Mouse (Mus musculus): ENCODE measurements around the gene Mbnl2.

Mbnl2 gene

GRCm38 (mm10) chr14:120330454-120330853 lies 55.0 kb downstream of the Mbnl2 start:
- DNase-seq (ENCODE audit: low spot score in 2 of 2): no peak

GRCm38 (mm10) chr14:120330881-120331514 lies 55.5 kb downstream of the Mbnl2 start:
- DNase-seq (ENCODE audit: low spot score in 2 of 2): no peak

DNA sequence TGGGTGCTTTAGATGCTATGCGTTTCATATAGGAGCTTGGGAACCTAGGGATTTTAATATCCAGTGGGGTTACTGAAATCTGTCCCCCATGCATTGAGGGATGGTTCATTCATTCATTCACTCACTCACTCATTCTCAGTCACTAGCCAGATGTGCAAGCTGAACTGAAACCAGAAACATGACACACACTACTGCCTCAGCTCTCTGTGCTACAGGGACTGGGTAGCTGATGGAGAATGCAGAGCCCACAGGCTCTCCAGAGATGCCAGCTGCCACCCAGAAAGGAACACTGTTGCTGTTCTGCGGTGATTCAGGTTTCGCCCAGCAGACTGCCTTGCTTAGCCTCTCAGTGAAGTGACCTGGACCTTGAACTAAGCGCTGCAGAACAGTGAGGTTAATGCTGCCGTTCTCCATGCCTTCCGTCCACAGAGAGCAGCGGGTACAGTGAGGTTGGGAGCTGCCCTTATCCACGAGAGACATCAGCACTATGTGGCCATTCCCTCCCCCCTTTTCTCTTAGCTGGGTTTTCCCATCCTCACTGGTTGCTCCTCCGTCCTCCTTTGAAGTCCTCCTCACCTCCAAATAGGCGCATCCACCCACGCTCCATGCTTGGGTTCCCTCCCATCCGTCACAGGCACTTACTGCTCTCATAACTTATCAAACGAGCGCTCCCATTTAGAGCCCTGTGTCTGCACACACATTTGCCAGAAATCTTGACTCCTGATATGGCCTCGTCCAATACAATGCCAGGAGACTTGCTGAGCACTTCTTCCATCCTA lies 58.2 kb downstream of the Mbnl2 start:
- DNase-seq (ENCODE audit: low spot score in 2 of 2): no peak

DNA sequence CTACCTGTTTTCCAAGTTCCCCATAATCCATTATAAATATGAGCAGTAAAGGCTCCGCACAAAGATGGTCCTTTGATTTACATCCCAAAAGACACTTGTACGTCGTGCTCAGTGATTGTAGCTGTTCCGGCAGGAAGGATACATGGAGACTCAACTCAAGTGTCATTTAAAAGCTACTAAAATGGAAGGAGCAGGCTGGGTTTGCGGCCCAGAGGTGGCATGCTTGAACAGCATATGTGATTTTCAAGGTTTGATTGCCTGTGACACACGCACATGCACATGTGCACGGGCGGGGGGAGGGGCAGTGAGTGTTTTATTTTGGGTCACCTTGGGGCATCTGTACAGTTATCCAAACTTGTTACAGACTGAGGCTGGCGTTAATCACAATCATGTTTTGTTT lies 59.9 kb downstream of the Mbnl2 start:
- DNase-seq (ENCODE audit: low spot score in 2 of 2): no peak

GRCm38 (mm10) chr14:120335871-120336270 lies 60.4 kb downstream of the Mbnl2 start:
- DNase-seq (ENCODE audit: low spot score in 2 of 2): no peak

- DNase-seq (ENCODE audit: low spot score in 2 of 2): no peak
Measured at GRCm38 (mm10) chr14:120336380-120336779, 60.9 kb downstream of the Mbnl2 start.

DNA sequence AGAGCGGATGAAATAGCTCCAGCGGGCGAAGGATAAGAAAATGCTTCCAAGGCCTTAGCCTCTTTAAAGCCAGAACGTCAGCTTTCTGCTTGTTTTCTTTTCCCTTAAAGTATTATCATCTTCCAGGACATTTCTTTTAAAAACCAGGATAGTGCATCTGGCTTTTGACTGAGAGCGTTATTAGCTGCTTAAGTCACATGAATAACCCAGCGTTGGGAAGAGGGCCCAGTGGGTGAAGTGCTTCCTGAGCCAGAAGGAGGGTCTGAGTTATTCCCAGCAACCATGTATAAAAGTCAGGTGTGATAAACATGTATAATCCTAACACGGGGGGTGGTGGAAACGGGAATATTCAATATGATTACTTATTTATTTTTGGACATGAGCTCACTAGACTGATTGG lies 61.4 kb downstream of the Mbnl2 start:
- no peak for DNase-seq (ENCODE audit: low spot score in 2 of 2)

GRCm38 (mm10) chr14:120337731-120338462 lies 62.4 kb downstream of the Mbnl2 start:
- DNase-seq (ENCODE audit: low spot score in 2 of 2): no peak

GRCm38 (mm10) chr14:120338706-120339105 lies 63.2 kb downstream of the Mbnl2 start:
- no peak for DNase-seq (ENCODE audit: low spot score in 2 of 2)

GRCm38 (mm10) chr14:120341912-120342311 lies 66.4 kb downstream of the Mbnl2 start:
- no peak for DNase-seq (ENCODE audit: low spot score in 2 of 2)

DNA sequence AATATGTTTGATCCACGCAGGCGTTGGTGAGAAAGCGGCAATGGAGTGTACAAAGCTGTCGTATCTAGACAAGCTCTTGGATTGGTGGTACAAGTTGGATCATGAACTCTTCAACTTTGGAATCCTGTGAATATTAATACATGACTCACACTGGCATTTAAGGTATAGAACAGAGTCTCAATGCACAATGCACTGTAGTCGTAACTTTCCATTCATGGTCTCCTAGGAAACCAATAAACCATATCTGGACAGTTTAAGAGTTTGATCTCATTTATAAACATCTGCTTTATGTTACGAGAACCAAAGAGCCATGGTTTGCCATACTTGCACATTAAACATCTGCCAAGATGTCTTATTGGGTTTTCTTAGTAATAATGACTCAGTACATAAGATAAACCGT lies 66.9 kb downstream of the Mbnl2 start:
- no peak for DNase-seq (ENCODE audit: low spot score in 2 of 2)

- DNase-seq (ENCODE audit: low spot score in 2 of 2): no peak
Measured at GRCm38 (mm10) chr14:120344641-120345040, 69.2 kb downstream of the Mbnl2 start.

GRCm38 (mm10) chr14:120347410-120348315 lies 72.2 kb downstream of the Mbnl2 start:
- peak in 1 of 2 experiments; percentile 9 for DNase-seq (ENCODE audit: low spot score in 2 of 2)

- no peak for DNase-seq (ENCODE audit: low spot score in 2 of 2)
Measured at GRCm38 (mm10) chr14:120349332-120349731, 73.9 kb downstream of the Mbnl2 start.

- DNase-seq (ENCODE audit: low spot score in 2 of 2): no peak
Measured at GRCm38 (mm10) chr14:120352136-120352843, 76.8 kb downstream of the Mbnl2 start.

DNA sequence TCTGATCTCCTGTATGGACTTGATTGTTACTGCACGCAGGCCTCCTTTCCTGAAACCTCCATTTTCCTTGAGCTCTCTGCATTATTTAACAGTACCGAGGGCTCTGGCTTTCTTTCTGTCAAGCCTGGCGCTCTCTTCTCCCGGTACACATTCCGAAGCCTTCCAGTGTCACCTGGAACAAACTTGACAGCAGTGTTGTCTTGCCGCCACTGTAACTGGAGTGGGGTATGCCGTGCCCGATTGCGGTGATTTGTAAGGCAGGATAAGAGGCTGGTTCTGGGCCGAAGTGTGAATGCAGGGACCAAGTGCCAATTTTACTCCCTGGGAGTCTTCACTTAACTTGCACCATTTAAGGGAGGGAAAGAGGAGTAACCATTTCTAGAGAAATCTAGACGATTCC lies 77.7 kb downstream of the Mbnl2 start:
- no peak for DNase-seq (ENCODE audit: low spot score in 2 of 2)

GRCm38 (mm10) chr14:120354595-120354994 lies 79.1 kb downstream of the Mbnl2 start:
- no peak for DNase-seq (ENCODE audit: low spot score in 2 of 2)

DNA sequence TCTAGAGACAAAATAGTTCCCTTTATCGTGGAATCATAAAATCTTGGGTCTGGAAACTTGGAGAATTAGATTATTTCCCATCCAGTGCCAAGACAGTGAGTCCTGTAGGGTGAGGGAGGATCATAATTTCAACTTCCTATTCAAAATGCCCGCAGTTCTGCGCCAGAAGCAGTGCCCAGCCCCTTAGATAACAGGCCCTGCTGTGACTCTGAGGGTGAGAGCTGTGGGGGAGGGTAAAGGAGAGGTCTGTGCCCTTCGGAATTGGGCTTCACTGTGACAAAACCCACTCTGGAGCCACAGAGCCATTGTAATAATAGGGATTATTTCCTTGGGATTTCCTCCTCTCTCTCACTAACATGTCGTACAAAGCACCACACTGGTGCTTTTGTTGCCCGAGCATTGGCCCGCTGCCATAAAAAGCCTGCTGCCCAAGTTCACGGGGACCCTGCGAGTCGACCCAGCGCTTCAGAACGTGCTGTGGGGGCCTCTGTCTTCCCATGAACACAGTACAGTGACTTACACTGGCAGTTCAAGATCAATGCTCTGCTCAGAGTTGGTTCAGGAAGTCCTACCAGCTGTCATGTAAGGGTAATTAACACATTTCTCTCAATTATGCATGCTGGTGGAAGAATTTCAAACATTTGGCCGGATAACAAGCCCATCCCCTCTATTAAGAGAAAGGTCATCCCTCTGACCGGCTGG lies 79.7 kb downstream of the Mbnl2 start:
- DNase-seq (ENCODE audit: low spot score in 2 of 2): no peak

GRCm38 (mm10) chr14:120355742-120356440 lies 80.4 kb downstream of the Mbnl2 start:
- DNase-seq (ENCODE audit: low spot score in 2 of 2): no peak

All from thymus, postnatal 10 days (tissue).